Mouse (Mus musculus): ENCODE data around the gene Tbc1d7. TPM values are rescaled to one million over a fixed set of nuclear protein-coding genes. Genes with fewer than 3 reads are reported as not detected.

Gene Tbc1d7
- polyA plus RNA-seq, 1 experiment from 2014 or later = 74.0 TPM

DNA sequence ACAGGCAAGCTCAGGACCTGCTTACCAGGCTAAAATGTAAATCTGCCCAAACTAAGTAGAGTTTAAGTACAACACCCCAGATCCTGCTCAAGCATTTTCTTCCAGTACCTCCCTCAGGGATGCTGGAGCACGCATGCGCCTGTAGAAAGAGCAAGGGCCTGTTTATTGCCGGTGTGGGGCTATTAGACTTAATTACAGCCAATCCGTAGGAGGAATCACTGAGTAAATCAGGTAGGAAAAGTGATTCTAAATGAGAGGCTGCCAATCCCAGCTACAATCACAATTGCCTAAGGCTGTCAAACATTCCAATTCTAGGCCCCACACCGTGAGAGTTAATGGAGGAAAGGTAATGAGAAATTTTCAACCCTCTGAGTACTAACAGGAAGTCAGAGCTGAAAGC, 13.0 kb downstream of the Tbc1d7 start:
- no peak overlapping the region for H3K4me3 ChIP-seq (replicated peaks)
- H3K9ac ChIP-seq = no peak overlapping the region
- H3K36me3 ChIP-seq (replicated peaks) = peaks cover 34% of the 10 kb centered on the region
- no peaks in the 10 kb centered on the region for H3K27me3 ChIP-seq
- H3K27ac ChIP-seq = no peak overlapping the region
- no peak overlapping the region for H3K4me2 ChIP-seq
- no peaks in the 10 kb centered on the region for H3K9me3 ChIP-seq
- H3K4me1 ChIP-seq = no peaks in the 10 kb centered on the region; the same call in 1 of the 2 replicates
- WGBS = 52% methylated on average over 5 of the region's 5 CpGs
- ATAC-seq (ENCODE audit: low FRiP score) = no peak

DNA sequence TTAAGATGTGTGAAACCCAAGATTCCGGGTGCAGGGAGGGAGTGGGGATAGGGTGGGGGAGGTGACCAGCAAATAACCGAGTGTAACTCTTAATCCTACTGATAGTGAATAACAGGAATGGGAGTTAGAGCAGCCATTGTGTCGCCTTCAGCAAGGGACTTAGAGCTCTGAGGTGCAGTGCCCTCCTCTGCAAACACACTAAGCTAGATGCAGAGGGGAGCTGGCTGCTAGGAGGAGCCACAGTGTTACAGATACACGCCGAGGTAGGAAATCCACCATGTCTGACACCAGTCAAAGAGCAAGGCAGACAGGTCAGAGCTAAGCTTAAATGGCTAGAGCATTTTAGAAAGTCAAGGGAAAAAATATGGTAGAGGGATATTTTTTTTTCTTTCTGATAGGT, 13.9 kb downstream of the Tbc1d7 start:
- no peak overlapping the region for H3K4me3 ChIP-seq (replicated peaks)
- H3K36me3 ChIP-seq (replicated peaks) = peaks cover 40% of the 10 kb centered on the region
- no peaks in the 10 kb centered on the region for H3K9me3 ChIP-seq
- no peak overlapping the region for H3K27ac ChIP-seq
- no peaks in the 10 kb centered on the region for H3K27me3 ChIP-seq
- no peak overlapping the region for H3K9ac ChIP-seq
- ATAC-seq (ENCODE audit: low FRiP score) = no peak
- 34% methylated on average over 5 of the region's 5 CpGs for WGBS
- no peaks in the 10 kb centered on the region; the same call in 1 of the 2 replicates for H3K4me1 ChIP-seq
- no peak overlapping the region for H3K4me2 ChIP-seq

DNA sequence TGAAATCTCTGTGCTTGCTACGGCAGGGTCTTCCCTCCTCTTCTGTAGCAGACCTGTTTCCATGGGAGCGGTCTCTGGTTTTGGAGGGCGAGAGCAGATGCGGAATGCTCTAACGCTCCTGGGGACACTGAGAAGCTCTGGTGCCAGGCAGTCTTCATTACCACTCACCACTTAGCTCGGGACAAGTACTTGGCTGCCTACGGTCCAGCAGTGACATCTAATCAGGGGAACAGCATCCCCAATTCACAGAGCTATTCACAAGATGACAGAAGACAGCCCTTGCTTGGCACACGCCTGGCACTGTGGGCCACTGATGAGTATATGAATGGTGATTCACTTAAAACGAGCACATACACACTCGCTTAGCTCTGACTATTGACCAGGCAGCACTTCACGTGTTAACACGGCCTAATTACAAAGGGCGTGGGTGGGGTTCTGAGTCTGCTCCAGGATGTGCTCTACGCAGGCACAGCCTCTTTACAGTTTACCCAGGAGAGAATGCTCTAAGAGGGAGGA, 19.2 kb downstream of the Tbc1d7 start:
- Histone ChIP-seq H3K4me1 (no peaks in the 10 kb centered on the region; the same call in 1 of the 2 replicates), H3K4me2 (no peak overlapping the region), H3K4me3 (replicated peaks) (no peak overlapping the region), H3K9me3 (no peaks in the 10 kb centered on the region), H3K27ac (no peak overlapping the region), H3K36me3 (replicated peaks) (peaks cover 41% of the 10 kb centered on the region), H3K27me3 (no peaks in the 10 kb centered on the region), H3K9ac (no peak overlapping the region)
- no peak for ATAC-seq (ENCODE audit: low FRiP score)
- WGBS = 89% methylated on average over 14 of the region's 14 CpGs

DNA sequence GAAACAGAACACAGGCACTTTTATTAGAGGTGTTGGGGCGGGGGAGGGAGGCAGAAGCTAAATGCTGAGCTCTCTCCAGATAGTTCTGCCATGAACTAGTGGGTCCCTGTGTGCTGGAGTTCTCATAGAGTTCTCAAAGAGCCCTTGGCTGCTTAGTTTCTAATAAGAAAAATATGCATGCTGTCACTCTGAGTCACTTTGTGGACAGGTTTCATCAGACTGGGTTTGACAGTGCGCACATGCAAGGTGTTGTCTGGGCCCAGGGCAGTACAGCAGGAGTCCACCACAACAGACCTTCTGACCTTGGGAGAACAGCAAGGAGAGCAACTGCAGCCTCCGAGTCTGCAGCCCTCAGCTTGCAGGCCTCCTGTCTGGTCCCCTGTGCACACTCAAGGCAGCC, 21.6 kb downstream of the Tbc1d7 start:
- Histone ChIP-seq H3K4me3 (replicated peaks) (no peak overlapping the region), H3K4me1 (no peaks in the 10 kb centered on the region), H3K27me3 (no peaks in the 10 kb centered on the region), H3K9me3 (no peaks in the 10 kb centered on the region), H3K9ac (no peak overlapping the region), H3K4me2 (no peak overlapping the region), H3K27ac (no peak overlapping the region), H3K36me3 (replicated peaks) (peaks cover 34% of the 10 kb centered on the region)
- 84% methylated on average over 3 of the region's 3 CpGs for WGBS
- ATAC-seq (ENCODE audit: low FRiP score) = no peak

DNA sequence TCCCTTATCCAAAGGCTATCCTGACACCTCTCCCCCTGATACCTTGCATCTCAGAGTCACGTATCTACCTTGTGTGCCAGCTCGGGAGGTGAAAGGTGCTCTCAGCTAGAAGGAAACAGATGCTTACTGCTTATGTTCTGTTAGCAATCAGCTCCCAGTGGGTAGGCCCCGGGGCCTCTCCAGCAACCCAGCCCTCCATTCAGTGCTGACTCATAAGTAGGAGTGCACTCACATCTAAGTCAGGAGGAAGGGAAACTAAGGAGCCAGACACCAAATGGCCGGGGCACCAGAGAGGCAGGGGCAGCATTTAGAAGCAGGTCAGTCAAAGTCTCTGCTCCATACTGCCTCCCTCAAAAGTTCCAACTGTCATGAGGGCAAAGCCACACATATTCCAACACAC, 22.6 kb downstream of the Tbc1d7 start:
- H3K36me3 ChIP-seq (replicated peaks) = peaks cover 29% of the 10 kb centered on the region
- no peak overlapping the region for H3K9ac ChIP-seq
- no peak overlapping the region for H3K4me3 ChIP-seq (replicated peaks)
- no peak overlapping the region for H3K4me2 ChIP-seq
- no peaks in the 10 kb centered on the region for H3K9me3 ChIP-seq
- WGBS = 78% methylated on average over 4 of the region's 4 CpGs
- H3K27ac ChIP-seq = no peak overlapping the region
- no peaks in the 10 kb centered on the region for H3K4me1 ChIP-seq
- H3K27me3 ChIP-seq = no peaks in the 10 kb centered on the region
- ATAC-seq (ENCODE audit: low FRiP score) = no peak

DNA sequence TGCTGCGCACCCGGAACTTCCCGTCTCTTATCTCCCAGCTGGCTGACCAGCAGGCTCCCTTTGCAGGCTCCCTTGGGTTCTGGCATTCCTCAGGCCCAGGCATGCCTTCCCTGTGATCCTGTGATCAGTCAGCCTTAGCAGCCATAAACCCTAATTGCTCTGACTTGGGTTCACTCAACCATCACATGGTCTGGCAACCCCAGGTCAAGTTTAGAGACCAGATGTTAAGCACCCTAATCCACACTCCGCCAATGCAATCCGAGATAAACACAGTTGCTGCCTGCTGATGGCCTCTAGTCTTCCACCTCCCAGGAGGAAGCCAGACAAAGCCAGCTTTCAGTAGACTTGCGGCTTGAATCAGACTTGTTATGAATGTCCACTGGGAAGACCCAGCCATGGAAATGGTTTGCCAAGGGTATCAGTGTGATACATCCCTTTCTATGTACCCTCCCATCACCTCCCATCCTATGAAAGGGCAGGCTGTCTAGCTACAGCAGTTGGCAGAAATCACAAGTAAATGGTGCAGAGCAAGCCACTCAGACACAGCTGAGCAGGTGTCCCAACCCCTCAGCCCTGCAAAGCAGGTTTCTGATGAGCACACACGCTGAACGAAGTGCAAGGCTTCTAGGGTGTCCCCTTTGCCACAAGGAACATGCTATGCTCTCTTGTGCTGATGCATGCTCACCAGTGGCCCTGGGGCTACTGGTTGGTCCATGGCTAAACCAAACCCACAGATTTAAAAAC, 24.6 kb downstream of the Tbc1d7 start:
- H3K9me3 ChIP-seq = no peaks in the 10 kb centered on the region
- H3K4me1 ChIP-seq = no peaks in the 10 kb centered on the region
- H3K27ac ChIP-seq = no peak overlapping the region
- H3K4me3 ChIP-seq (replicated peaks) = no peak overlapping the region
- H3K27me3 ChIP-seq = no peaks in the 10 kb centered on the region
- WGBS = 79% methylated on average over 8 of the region's 8 CpGs
- no peak for ATAC-seq (ENCODE audit: low FRiP score)
- peaks cover 13% of the 10 kb centered on the region for H3K36me3 ChIP-seq (replicated peaks)
- no peak overlapping the region for H3K4me2 ChIP-seq
- H3K9ac ChIP-seq = no peak overlapping the region

DNA sequence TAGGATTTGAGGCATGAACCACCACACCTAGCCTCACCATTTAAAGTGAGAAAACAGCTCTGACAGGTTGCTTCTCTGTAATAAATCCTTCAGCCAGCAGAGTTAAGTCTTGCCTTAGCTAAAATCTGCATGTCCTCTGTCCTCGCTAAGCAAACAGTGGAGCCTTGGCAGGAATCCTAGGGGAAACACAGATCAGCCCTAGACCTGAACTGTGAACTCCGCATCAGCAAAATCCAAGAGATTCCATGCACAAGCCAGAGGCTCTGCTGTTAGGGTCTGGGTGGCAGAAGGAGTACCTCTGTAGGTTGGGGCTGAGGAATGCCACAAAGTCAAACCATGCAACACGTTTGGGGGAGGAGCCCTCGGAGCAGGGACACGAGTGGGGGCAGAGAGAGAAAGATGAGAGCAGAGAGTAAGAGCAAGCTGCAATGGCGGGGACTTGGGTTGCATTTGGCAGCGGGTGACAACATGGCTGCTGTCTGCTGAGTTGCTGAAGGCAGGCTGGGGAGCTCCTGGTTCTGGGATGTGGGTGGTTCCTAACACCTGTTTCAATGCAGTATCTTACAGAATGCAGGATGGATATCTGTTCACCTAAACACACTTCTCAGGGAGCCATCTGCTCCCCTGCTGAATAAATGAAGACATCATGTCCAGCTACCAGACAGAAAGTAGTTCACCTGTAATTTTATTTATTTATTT, 26.4 kb downstream of the Tbc1d7 start:
- H3K9me3 ChIP-seq = no peaks in the 10 kb centered on the region
- no peak overlapping the region for H3K9ac ChIP-seq
- H3K4me3 ChIP-seq (replicated peaks) = no peak overlapping the region
- H3K27me3 ChIP-seq = no peaks in the 10 kb centered on the region
- H3K27ac ChIP-seq = no peak overlapping the region
- H3K4me2 ChIP-seq = no peak overlapping the region
- no peaks in the 10 kb centered on the region for H3K4me1 ChIP-seq
- WGBS = 83% methylated on average over 7 of the region's 7 CpGs
- H3K36me3 ChIP-seq (replicated peaks) = no peaks in the 10 kb centered on the region; the same call in 1 of the 2 replicates
- ATAC-seq (ENCODE audit: low FRiP score) = no peak

DNA sequence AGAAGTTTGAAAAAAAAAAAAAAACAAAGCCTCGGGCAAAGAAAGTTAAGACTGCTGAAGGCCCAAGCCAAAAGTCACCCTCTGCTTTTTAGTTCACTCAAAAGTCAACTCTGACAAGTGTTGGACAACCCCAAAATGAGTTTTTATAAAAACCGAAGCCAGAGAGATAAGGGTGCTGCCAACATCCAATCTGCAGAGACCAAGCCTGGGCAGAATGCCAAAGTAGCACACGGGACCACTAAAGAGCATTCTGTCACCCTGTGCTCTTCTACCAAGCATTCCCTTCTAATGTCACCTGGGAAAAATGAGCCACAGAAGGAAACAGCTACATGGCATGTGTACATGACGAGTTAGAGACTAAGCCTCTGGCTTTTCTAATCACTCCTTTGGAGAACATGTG, 36.8 kb downstream of the Tbc1d7 start:
- WGBS = 75% methylated on average over 4 of the region's 4 CpGs

DNA sequence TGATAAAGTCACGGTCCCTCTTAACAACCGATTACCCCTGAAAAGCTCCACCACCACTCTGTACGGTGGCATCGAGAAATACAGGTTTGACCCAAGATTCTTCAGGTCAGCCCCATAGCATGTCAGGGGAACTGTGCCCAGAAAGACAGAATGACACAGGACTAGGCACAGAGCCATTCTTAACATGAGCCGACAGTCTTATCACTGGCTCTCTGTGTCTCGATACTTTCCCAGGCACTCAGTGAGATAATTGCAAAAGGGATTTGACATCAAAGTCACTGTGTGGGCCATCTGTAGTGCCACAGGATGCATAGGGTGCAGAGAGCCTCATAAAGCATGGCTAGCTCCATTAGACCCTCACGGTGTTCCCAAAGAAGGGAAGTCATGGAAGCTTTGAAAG, 37.9 kb downstream of the Tbc1d7 start:
- no peak overlapping the region for H3K27ac ChIP-seq
- no peak overlapping the region for H3K9ac ChIP-seq
- H3K27me3 ChIP-seq = no peaks in the 10 kb centered on the region
- no peak for ATAC-seq (ENCODE audit: low FRiP score)
- H3K9me3 ChIP-seq = no peaks in the 10 kb centered on the region
- 78% methylated on average over 7 of the region's 7 CpGs for WGBS
- no peaks in the 10 kb centered on the region for H3K4me1 ChIP-seq
- no peak overlapping the region for H3K4me3 ChIP-seq (replicated peaks)
- H3K4me2 ChIP-seq = no peak overlapping the region
- no peaks in the 10 kb centered on the region for H3K36me3 ChIP-seq (replicated peaks)

More for the DNA sequence above, 36.8 kb downstream of the Tbc1d7 start:
- H3K4me3 ChIP-seq (replicated peaks) = no peak overlapping the region
- no peaks in the 10 kb centered on the region for H3K9me3 ChIP-seq
- no peak overlapping the region for H3K27ac ChIP-seq
- H3K27me3 ChIP-seq = no peaks in the 10 kb centered on the region
- H3K4me1 ChIP-seq = no peaks in the 10 kb centered on the region
- H3K9ac ChIP-seq = no peak overlapping the region
- ATAC-seq (ENCODE audit: low FRiP score) = no peak
- H3K4me2 ChIP-seq = no peak overlapping the region
- no peaks in the 10 kb centered on the region for H3K36me3 ChIP-seq (replicated peaks)

DNA sequence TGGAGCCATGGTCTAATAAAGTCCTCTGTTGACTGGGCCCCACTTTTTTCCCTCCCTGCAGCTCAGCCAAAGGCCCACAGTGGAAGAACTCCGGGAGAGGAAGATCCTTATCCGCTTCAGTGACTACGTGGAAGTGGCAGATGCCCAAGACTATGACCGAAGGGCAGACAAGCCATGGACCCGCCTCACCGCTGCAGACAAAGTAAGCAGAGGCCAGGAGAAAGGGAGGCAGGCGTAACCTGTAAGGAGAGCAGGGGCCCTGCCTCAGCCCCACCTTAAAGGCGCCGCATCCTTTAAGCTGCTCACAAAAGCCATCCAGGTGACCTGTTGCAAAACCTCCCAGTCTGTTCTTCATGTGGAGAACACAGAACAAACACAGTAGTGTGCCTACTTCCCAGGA, 38.4 kb downstream of the Tbc1d7 start:
- no peaks in the 10 kb centered on the region for H3K36me3 ChIP-seq (replicated peaks)
- H3K4me1 ChIP-seq = no peaks in the 10 kb centered on the region
- no peak overlapping the region for H3K27ac ChIP-seq
- no peaks in the 10 kb centered on the region for H3K27me3 ChIP-seq
- H3K9me3 ChIP-seq = no peaks in the 10 kb centered on the region
- WGBS = 72% methylated on average over 9 of the region's 9 CpGs
- no peak for ATAC-seq (ENCODE audit: low FRiP score)
- H3K4me3 ChIP-seq (replicated peaks) = no peak overlapping the region
- no peak overlapping the region for H3K4me2 ChIP-seq
- no peak overlapping the region for H3K9ac ChIP-seq

DNA sequence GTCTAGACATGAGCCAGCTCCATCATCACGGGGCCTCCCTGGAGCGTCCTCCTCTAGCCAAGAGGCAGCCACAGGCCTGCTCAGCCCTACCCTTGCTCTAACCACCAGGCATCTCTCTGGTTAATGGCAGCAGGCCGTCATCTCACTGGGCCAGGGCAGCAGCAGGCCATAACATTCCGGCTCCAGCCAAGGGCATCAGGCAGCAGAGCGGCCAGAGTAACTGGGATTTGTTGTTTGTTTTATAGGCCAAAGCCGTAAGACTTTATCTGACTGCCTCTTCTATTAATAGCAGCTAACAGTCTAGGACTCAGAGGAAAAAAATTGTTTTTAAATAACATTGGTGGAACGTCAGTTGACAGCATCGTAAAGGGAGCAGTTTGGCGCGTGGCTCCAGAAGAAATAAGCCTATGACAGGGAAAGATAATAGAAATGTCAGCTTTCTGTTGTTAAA, 39.5 kb downstream of the Tbc1d7 start:
- Histone ChIP-seq H3K9me3 (no peaks in the 10 kb centered on the region), H3K27ac (no peak overlapping the region), H3K4me3 (replicated peaks) (no peak overlapping the region), H3K27me3 (no peaks in the 10 kb centered on the region), H3K4me2 (no peak overlapping the region), H3K9ac (no peak overlapping the region), H3K36me3 (replicated peaks) (no peaks in the 10 kb centered on the region), H3K4me1 (no peaks in the 10 kb centered on the region)
- 85% methylated on average over 10 of the region's 10 CpGs for WGBS
- no peak for ATAC-seq (ENCODE audit: low FRiP score)

DNA sequence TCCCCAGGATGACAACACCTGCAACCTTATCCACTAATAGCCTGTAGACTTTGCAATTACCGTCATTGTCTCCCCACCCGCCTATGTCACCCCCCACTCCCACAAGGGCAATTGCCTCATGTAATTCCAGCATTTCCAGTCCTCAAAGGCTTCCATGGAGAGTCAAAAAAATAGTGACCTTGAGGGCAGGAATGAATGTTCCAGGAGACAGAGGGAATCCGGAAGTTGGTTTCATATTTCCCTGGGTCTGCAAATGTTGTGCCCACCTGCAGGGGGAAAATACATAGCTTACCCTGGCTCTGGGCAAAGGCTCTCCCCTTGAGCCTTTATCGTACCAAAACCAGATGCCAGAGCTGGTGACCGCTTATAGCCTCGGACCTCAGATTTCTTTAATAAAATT, 41.1 kb downstream of the Tbc1d7 start:
- H3K27ac ChIP-seq = no peak overlapping the region
- no peak overlapping the region for H3K9ac ChIP-seq
- H3K4me1 ChIP-seq = no peaks in the 10 kb centered on the region
- H3K36me3 ChIP-seq (replicated peaks) = no peaks in the 10 kb centered on the region
- no peak overlapping the region for H3K4me3 ChIP-seq (replicated peaks)
- no peaks in the 10 kb centered on the region for H3K27me3 ChIP-seq
- no peaks in the 10 kb centered on the region for H3K9me3 ChIP-seq
- ATAC-seq (ENCODE audit: low FRiP score) = no peak
- WGBS = 78% methylated on average over 6 of the region's 6 CpGs
- H3K4me2 ChIP-seq = no peak overlapping the region

DNA sequence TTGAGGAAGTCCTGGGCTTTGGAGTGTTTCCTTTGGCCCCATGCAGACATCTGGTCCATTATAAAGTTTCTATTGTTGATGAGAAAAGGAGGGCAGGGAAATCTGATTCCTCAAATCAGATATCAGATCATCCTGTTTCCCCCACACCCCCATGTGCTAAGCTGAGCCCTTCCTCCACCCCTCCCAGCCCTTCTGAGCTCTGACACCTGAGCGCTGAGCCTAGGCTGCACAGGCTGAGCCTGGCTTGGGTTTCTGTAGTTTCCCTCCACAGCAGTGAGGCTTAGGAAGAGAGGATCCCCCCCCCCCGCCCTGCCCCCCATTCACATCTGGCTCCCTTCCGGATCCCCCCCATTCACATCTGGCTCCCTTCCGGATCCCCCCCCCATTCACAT, 46.6 kb downstream of the Tbc1d7 start:
- no peak overlapping the region for H3K4me2 ChIP-seq
- WGBS = 37% methylated on average over 4 of the region's 4 CpGs
- no peaks in the 10 kb centered on the region for H3K9me3 ChIP-seq
- no peaks in the 10 kb centered on the region for H3K27me3 ChIP-seq
- ATAC-seq (ENCODE audit: low FRiP score) = no peak
- H3K9ac ChIP-seq = no peak overlapping the region
- no peak overlapping the region for H3K27ac ChIP-seq
- H3K4me3 ChIP-seq (replicated peaks) = no peak overlapping the region
- peaks cover 9% of the 10 kb centered on the region for H3K4me1 ChIP-seq
- no peaks in the 10 kb centered on the region for H3K36me3 ChIP-seq (replicated peaks)

Measured in forebrain, embryonic 12.5 days (tissue).